Mouse (Mus musculus) gastrocnemius, postnatal 4 days (tissue): ENCODE data around the gene Sar1b. TPM values are rescaled to one million over a fixed set of nuclear protein-coding genes. Genes with fewer than 3 reads are reported as not detected.
A peak's percentile ranks its signal among the peaks of the same experiment; 100 is the strongest.
"Not testable (repeated sequence)": the region's sequence is repeated elsewhere in the genome, so short reads cannot be mapped to it uniquely, and the experiment has no call there.

Source experiments
- DNase-seq, 2 experiments: peaks; one replicate each; pipeline ENCODE4 v3.0.0; 2021 to 2022; ENCODE audit warnings: low spot score in 2 of 2, mixed read lengths in 2 of 2
- total RNA-seq, 2 experiments: library from RNA; stranded (reverse); gene quantifications; 2 replicates each; pipeline ENCODE4 v1.2.3; 2021

The Sar1b gene
- total RNA-seq, 2 experiments from 2014 or later: 68.2 to 70.9 TPM

GRCm38 (mm10) chr11:51775507-51775906, 12.0 kb downstream of the Sar1b start:
- DNase-seq: no peak

GRCm38 (mm10) chr11:51777478-51777877, 14.0 kb downstream of the Sar1b start:
- no peak for DNase-seq

GRCm38 (mm10) chr11:51780773-51781267, 17.3 kb downstream of the Sar1b start:
- DNase-seq: no peak

- DNase-seq: no peak
Observed at GRCm38 (mm10) chr11:51782721-51783120, 19.2 kb downstream of the Sar1b start.

- DNase-seq: peak in 1 of 2 experiments; percentile 29
Observed at GRCm38 (mm10) chr11:51785926-51786325, 22.4 kb downstream of the Sar1b start.

- DNase-seq: not testable (repeated sequence)
Observed at GRCm38 (mm10) chr11:51789735-51790134, 26.2 kb downstream of the Sar1b start.

- no peak for DNase-seq
Observed at GRCm38 (mm10) chr11:51790662-51791061, 27.2 kb downstream of the Sar1b start.

GRCm38 (mm10) chr11:51796272-51796671, 32.8 kb downstream of the Sar1b start:
- no peak for DNase-seq

- no peak for DNase-seq
Observed at GRCm38 (mm10) chr11:51800634-51801325, 37.3 kb downstream of the Sar1b start.

- DNase-seq: peak in 1 of 2 experiments; percentile 58
Observed at GRCm38 (mm10) chr11:51805221-51805981, 41.9 kb downstream of the Sar1b start.

GRCm38 (mm10) chr11:51807108-51807879, 43.8 kb downstream of the Sar1b start:
- DNase-seq: no peak

- DNase-seq: no peak
Observed at GRCm38 (mm10) chr11:51809632-51810224, 46.2 kb downstream of the Sar1b start.

GRCm38 (mm10) chr11:51811230-51811629, 47.7 kb downstream of the Sar1b start:
- DNase-seq: no peak

- no peak for DNase-seq
Observed at GRCm38 (mm10) chr11:51812022-51812546, 48.6 kb downstream of the Sar1b start.

GRCm38 (mm10) chr11:51817756-51818155, 54.3 kb downstream of the Sar1b start:
- DNase-seq: peak; percentile 89 to 93

- DNase-seq: no peak
Observed at GRCm38 (mm10) chr11:51818837-51819236, 55.4 kb downstream of the Sar1b start.

- DNase-seq: no peak
Observed at GRCm38 (mm10) chr11:51819964-51820363, 56.5 kb downstream of the Sar1b start.

GRCm38 (mm10) chr11:51820861-51821260, 57.4 kb downstream of the Sar1b start:
- DNase-seq: peak; percentile 79 to 84

- no peak for DNase-seq
Observed at GRCm38 (mm10) chr11:51822736-51823135, 59.2 kb downstream of the Sar1b start.

- DNase-seq: no peak
Observed at GRCm38 (mm10) chr11:51823271-51823670, 59.8 kb downstream of the Sar1b start.
